Mouse (Mus musculus): ENCODE measurements around the gene Nacc2.

DNA sequence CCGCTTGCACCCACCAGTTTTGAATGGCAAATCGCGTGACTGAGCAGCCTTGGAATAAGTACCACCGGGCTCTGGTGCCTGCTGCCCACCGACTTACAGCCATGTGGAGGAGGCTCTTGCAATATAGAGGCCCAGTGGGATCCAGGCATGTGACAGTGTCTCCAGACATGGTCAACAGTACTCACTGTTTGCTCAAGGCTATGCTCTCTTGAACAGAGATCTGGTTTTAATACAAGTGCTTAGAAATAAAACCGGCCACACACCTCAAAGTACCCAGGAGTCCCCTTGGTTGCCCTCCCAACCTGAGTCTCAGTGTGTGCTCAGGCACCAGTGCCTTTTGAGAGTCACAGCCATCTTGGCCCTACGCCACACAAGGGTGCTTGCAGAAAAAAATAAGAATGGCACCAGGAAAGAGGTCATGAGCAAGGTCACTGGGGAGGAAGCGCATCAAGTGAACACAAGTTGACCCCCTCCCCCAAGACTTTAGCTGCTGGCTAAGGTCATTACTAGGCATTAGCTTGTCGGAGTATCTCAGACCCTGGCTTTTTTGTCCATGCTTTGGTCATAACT is at the start of gene Nacc2:
- TF ChIP-seq POLR2A (IDR thresholded peaks at IDR 0.05; ENCODE audit: insufficient read length, low read depth) (no peak), CEBPB (IDR thresholded peaks at IDR 0.05; ENCODE audit: insufficient read depth, poor library complexity, severe bottlenecking) (no peak), USF1 (IDR thresholded peaks at IDR 0.05; ENCODE audit: low read depth) (no peak), E2F4 (IDR thresholded peaks at IDR 0.05; ENCODE audit: insufficient read depth) (no peak), POLR2AphosphoS2 (IDR thresholded peaks at IDR 0.05; ENCODE audit: insufficient read length, low read depth) (no peak), MAX (IDR thresholded peaks at IDR 0.05; ENCODE audit: low read depth) (no peak)
